Mouse (Mus musculus): ENCODE results near the gene Wfikkn1.
A peak's percentile ranks its signal among the peaks of the same experiment; 100 is the strongest.

The Wfikkn1 gene

DNA sequence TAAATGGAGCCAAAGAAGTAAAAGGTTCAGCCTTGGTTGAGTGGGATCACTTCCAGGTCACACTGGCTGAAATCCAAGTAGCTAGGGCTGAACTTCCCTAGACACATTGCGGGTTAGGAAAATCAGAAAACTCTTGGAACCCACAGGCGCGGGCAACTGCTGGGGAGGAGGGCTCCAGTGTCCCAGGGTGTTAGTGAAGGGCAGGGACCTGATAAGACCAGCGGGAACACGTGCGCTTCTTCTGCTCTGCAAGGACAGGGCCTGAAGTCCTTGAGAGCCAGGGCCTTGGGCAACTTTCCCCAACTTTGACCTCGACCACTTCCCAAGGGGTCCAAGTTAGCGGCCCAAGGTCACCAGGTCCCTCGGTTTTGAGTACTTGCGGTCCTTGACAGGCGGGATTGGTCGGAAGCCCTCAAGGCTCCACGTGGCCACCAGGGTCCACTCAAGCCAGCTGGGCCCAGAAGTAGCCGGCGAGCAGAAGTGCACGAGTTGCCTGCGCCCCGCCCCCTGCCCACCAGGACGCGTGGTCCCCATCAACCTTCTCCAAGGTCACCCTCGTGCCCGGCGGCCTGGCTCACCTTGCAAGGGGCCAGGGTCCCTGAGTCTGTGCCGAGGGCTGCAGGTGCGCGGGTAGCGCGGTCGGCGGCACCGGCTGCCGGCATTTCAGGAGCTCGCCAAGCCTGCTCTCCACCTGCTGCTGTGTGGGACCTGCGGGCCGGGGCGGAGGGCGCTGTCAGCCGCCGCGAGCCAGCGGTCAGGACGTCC is 12.6 kb downstream of the Wfikkn1 start:
- Histone ChIP-seq H3K36me3 (ENCODE audit: control insufficient read depth, insufficient read depth, low read length, poor library complexity, severe bottlenecking) (no peaks in the 10 kb centered on the region; the same call in 1 of the 2 replicates), H3K27me3 (ENCODE audit: control insufficient read depth, insufficient read depth, low read length, poor library complexity, severe bottlenecking) (no peaks in the 10 kb centered on the region)
- DNase-seq (ENCODE audit: low read depth, low spot score), result peak; percentile 20

DNA sequence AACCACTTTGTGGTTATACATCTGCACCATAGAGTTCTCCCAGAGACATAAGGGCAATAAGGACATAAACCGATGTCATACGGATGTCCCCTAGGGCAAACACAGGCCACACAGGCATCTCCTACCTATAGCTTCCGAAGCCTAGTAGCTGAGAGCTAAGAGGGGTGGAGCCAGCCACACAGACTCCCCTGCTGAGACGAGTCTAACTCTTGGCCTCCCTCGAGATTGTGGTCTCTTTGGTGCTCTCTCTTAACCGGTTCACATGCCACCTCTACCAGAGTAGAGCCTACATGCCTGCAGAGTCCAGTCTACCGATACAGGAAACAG is 13.2 kb downstream of the Wfikkn1 start:
- Histone ChIP-seq H3K27me3 (ENCODE audit: control insufficient read depth, insufficient read depth, low read length, poor library complexity, severe bottlenecking) (no peaks in the 10 kb centered on the region), H3K36me3 (ENCODE audit: control insufficient read depth, insufficient read depth, low read length, poor library complexity, severe bottlenecking) (no peaks in the 10 kb centered on the region; the same call in 1 of the 2 replicates)
- DNase-seq (ENCODE audit: low read depth, low spot score), result no peak

DNA sequence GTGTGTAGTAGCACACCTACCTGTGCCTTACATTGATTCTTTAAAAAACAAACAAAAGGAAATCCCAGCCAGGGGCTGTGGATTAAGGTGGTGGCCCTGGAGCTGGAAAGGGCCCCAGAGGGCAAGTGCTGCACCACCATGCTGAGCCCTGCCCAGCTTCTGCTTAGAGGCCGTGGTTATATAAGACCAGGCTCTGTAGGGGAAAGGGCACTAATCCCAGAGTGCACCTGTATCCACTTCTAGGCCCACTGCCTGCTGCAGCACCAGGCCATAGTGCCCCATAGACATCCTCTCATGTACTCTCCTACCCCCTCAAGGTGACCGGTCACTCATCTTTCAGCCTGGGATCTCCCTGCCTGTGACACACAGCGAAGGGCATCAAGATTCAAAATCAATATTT is 14.5 kb downstream of the Wfikkn1 start:
- no peaks in the 10 kb centered on the region; the same call in 1 of the 2 replicates for H3K36me3 ChIP-seq (ENCODE audit: control insufficient read depth, insufficient read depth, low read length, poor library complexity, severe bottlenecking)
- no peak for DNase-seq (ENCODE audit: low read depth, low spot score)
- H3K27me3 ChIP-seq (ENCODE audit: control insufficient read depth, insufficient read depth, low read length, poor library complexity, severe bottlenecking), result no peaks in the 10 kb centered on the region

DNA sequence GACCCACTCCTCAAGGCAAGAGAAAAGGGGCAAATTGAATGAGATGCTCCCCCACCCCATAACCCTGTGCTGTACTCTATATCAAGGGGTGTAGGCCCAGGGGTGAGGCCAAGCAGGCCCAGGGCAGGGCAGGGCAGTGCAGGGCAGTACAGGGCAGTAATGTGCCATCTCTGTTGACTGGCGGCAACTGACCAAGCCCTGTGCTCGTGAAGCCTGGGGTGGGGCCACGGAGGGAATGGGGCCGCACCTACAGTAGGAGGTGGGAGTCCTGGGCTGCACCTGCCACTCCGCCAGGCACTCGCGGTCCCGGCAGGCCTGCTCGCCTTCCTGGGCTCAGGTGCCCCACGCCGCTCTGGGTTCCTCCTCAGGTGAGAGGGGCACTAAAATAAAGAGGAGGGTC is 15.4 kb downstream of the Wfikkn1 start:
- H3K36me3 ChIP-seq (ENCODE audit: control insufficient read depth, insufficient read depth, low read length, poor library complexity, severe bottlenecking), result no peaks in the 10 kb centered on the region; the same call in 1 of the 2 replicates
- no peaks in the 10 kb centered on the region for H3K27me3 ChIP-seq (ENCODE audit: control insufficient read depth, insufficient read depth, low read length, poor library complexity, severe bottlenecking)
- no peak for DNase-seq (ENCODE audit: low read depth, low spot score)

DNA sequence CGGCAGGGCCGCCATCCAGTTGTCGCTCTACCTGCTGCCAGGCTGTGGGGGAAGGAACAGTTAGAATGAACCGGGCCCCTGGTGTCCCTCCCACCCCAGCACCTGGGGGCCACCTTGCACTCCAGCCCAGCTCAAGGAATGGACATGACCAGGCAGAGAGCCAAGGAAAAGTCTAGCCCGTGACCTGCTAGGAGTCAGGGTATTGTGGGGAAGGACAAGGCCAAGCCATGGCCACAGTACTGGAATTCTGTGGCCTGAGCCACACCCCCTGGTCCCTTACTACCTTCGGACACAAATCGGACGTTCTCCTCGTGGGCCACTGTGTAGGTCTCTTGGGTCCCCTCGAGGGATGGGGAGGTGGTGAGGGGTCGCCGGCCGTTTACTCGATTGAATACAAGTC is 16.3 kb downstream of the Wfikkn1 start:
- H3K27me3 ChIP-seq (ENCODE audit: control insufficient read depth, insufficient read depth, low read length, poor library complexity, severe bottlenecking), result no peaks in the 10 kb centered on the region
- DNase-seq (ENCODE audit: low read depth, low spot score), result no peak
- H3K36me3 ChIP-seq (ENCODE audit: control insufficient read depth, insufficient read depth, low read length, poor library complexity, severe bottlenecking), result no peaks in the 10 kb centered on the region; the same call in 1 of the 2 replicates

DNA sequence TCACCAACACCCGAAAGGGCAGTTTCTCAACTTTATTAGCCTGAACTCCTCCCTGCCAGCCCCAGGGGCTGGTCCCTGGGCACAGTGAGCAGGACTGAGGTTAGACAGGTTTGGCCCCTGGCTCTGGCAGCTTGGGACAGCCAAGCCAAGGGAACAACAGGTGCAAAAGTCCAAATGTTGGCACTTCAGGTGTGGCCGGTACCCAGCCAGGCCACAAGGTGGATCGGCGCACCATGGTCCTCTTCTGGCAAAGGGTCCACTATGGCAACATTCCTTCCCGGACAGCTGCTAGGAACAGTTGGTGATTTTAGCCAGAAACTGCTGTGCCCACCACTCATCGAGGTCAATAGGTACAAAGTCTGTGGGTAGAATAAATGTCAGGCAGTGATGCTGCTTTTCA is 17.0 kb downstream of the Wfikkn1 start:
- H3K36me3 ChIP-seq (ENCODE audit: control insufficient read depth, insufficient read depth, low read length, poor library complexity, severe bottlenecking), result no peaks in the 10 kb centered on the region; the same call in 1 of the 2 replicates
- DNase-seq (ENCODE audit: low read depth, low spot score), result no peak
- no peaks in the 10 kb centered on the region for H3K27me3 ChIP-seq (ENCODE audit: control insufficient read depth, insufficient read depth, low read length, poor library complexity, severe bottlenecking)

DNA sequence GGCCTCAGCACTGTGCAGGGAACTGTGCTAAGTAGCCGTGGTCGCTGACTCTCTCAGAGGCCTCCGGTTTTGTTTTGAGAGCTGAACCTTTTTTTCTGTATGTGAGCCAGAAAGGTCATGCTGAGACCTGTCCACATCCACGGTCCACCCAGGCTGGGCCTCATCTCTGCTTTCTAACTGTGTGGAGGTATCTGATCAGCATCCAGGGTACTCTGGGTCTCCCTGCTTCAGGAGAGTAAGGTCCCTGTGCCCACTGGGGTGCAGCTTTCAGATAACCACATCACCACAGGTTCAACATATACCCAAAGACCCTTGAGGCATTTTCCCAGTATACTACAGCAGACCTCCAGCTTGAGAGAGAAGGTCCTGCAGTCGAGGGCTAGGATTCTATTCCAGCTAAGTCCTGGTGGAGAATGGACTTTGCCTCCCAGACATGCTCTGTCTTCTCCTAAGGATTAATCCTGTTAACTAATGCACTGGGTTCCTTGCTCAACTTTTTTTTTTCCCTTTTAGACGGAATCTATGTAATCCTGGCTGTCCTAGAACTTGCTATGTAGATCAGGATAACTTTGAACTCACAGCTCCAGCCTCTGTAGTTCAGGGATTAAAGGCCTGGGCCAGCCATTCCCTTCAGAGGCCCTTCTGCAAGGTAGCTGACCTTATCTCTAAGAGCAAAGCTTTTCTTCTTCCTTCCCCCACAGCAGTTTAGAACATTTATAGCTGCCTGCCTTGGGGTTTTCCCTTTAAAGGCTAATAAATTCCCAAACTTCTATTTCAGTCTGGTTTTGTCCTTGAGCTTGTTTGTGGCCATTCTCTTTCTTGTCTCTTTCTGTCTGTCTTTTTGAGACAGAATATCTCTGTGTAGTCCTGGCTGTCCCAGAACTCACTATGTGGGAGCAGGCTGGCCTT is 18.7 kb downstream of the Wfikkn1 start:
- Histone ChIP-seq H3K27me3 (ENCODE audit: control insufficient read depth, insufficient read depth, low read length, poor library complexity, severe bottlenecking) (no peaks in the 10 kb centered on the region), H3K36me3 (ENCODE audit: control insufficient read depth, insufficient read depth, low read length, poor library complexity, severe bottlenecking) (no peaks in the 10 kb centered on the region; the same call in 1 of the 2 replicates)
- DNase-seq (ENCODE audit: low read depth, low spot score), result no peak

DNA sequence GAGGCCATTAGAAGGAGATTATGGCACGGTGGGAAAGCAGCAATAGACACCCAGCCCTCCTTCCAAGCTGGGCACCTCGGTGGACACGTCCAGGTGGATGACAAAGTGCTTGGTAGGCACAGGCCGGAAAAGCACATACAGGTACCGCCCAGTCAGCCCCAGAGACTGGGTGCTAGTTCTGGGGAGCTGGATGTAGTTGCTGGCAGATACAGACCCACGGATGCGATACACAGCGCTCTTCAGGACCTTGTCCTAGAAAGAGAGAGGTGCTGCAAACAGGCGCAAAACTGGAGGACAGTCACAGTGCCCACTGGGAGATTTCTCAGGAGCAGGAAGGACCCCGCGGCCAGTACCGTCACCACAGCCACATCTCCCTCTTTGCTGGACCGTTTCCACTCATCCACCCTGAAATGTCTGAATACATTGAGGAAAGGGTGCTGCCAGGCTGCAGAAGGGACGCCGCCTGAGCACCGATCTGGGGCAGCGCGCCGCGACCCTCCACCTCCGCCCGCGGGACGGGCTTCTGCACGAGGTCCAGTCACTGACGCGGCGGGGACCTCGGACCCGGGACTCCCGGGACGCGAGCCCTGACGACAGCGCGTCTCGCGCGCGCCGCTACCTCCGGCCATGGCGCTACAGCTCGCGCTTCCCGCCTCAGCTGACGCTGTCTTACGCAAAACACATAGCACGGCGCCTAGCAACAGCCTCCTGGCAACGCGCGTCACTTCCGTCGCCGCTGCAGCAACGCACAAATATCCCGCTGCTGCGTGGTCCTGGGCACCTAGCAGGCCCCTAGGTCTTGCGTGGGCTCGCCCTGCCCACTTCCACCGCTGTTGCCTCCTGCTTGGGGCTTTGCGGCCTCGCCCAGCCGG is 19.6 kb downstream of the Wfikkn1 start, which contains the start of gene Wdr90:
TSS of gene Wdr90 (minus strand) at position 670 of the 872 bp plus-strand sequence.
- H3K27me3 ChIP-seq (ENCODE audit: control insufficient read depth, insufficient read depth, low read length, poor library complexity, severe bottlenecking), result no peaks in the 10 kb centered on the region
- DNase-seq (ENCODE audit: low read depth, low spot score), result peak; percentile 95
- no peaks in the 10 kb centered on the region; the same call in 1 of the 2 replicates for H3K36me3 ChIP-seq (ENCODE audit: control insufficient read depth, insufficient read depth, low read length, poor library complexity, severe bottlenecking)

DNA sequence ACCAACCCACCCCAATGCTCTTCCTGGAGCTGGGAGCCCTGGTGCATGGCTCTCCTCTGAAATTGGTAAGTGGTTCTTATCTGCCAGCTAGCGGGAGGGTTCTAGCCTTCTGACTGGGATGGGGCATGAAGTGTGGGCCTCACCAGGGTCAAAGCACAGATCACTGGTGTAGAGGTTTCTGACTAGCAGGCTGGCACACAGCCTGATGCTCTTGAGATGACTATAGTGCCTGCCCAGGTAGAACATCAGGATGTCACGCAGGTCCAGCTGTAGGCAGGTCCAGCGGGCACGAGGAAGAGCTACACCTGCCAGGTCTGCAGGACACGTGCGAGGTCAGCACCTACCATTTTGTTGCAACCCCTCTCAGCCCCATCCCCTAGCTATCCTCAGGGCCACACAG is 20.4 kb downstream of the Wfikkn1 start:
- H3K27me3 ChIP-seq (ENCODE audit: control insufficient read depth, insufficient read depth, low read length, poor library complexity, severe bottlenecking), result no peaks in the 10 kb centered on the region
- DNase-seq (ENCODE audit: low read depth, low spot score), result no peak
- H3K36me3 ChIP-seq (ENCODE audit: control insufficient read depth, insufficient read depth, low read length, poor library complexity, severe bottlenecking), result no peaks in the 10 kb centered on the region; the same call in 1 of the 2 replicates

DNA sequence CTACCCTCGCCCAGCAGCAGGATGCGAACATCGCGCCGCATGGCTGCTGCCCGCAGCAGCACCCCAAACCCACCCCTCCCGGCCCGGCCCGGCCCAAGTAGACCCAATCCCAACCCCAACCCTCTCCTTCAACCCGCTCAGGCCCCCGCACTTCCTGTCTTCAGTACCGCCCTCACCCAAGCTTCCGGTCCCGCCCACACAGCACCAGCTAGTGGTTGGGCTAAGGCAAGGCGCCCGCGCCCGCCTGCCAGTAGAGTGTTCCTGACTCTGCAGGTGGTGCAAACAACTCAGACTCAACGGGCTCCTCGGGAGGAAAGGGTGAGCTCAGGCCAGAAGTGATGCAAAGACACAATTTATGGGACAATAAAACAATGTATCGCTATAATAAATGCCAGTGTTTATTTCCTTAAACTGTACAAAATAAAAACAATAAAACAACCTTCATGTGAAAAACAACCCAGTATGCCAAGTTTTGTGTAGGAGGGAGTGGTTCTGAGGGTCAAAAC is 36.2 kb downstream of the Wfikkn1 start, which contains the start of gene Rhot2:
TSS of gene Rhot2 (minus strand) at position 456 of the 506 bp plus-strand sequence.
- Histone ChIP-seq H3K27me3 (ENCODE audit: control insufficient read depth, insufficient read depth, low read length, poor library complexity, severe bottlenecking) (no peaks in the 10 kb centered on the region), H3K36me3 (ENCODE audit: control insufficient read depth, insufficient read depth, low read length, poor library complexity, severe bottlenecking) (peaks cover 5% of the 10 kb centered on the region)
- peak; percentile 92 for DNase-seq (ENCODE audit: low read depth, low spot score)

DNA sequence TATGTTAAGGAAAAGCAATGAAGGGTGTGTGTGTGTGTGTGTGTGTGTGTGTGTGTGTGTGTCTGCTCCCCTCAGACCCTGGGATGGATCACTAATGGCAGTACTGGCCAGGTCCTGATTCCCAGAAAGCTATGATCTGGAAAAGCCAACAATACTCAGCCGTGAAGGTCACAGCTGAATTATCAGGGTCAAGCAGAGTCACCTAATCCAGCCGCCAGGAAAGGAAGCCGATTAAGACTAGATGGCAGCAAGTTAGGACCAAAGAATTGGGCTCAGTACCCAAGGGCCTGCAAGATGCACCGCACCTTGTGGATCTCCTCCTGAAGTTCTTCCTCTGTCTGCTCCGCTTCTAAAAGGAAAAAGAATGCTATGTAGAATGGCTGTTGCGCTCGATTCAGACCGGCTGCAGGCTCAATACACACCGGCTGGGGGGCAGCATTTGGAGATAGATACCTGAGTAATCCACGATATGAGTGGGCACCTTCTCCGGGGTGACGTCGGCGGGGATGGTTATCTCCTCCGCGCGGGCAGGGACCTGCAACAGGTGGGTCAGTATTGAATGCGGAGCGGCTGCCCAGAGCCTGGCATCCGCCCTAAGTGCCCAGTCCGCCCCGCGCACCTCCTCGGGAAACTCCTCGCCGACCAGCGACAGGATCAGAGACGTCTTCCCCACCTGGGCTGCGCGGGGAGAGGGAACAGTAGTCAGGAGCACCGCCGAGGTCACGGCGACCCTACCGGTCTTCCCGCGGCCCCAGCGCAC is 36.8 kb downstream of the Wfikkn1 start:
- H3K36me3 ChIP-seq (ENCODE audit: control insufficient read depth, insufficient read depth, low read length, poor library complexity, severe bottlenecking), result peaks cover 5% of the 10 kb centered on the region
- no peak for DNase-seq (ENCODE audit: low read depth, low spot score)
- no peaks in the 10 kb centered on the region for H3K27me3 ChIP-seq (ENCODE audit: control insufficient read depth, insufficient read depth, low read length, poor library complexity, severe bottlenecking)

DNA sequence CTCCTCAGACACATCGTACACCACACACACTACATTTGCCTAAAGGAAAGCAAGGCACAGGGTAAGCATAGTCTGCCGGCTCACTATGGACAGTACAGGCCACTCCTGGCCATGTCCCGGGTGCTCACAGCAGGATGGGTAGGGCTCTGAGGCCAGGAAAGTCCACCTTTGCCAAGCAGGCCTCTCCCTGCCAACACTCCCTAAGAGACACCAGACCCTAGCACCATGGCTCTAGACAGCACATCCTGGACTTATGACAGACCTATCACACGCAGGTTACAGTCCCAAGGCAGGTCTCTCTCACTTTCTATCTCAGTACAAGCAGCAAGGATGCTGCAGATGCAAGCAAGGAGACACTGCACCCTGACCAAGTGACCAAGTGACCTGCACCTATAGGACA is 37.5 kb downstream of the Wfikkn1 start:
- Histone ChIP-seq H3K27me3 (ENCODE audit: control insufficient read depth, insufficient read depth, low read length, poor library complexity, severe bottlenecking) (no peaks in the 10 kb centered on the region), H3K36me3 (ENCODE audit: control insufficient read depth, insufficient read depth, low read length, poor library complexity, severe bottlenecking) (peaks cover 5% of the 10 kb centered on the region)
- no peak for DNase-seq (ENCODE audit: low read depth, low spot score)

DNA sequence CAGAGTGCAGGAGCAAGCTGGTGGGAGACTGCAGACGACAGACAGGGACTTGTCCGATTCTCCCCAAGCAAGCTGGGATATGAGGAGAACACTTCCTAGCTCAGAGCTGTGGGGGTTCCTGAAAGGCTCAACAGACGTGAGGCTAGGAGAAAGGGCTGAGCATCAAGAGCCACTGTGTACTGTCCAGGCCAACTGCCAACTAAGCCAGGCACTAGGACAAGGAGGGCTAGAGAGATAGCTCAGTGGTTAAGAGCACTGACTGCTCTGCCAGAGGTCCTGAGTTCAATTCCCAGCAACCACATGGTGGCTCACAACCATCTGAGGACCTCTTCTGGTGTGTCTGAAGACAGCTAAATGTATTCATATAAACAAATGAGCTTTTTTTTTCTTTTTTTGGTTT is 38.1 kb downstream of the Wfikkn1 start:
- DNase-seq (ENCODE audit: low read depth, low spot score), result no peak
- Histone ChIP-seq H3K36me3 (ENCODE audit: control insufficient read depth, insufficient read depth, low read length, poor library complexity, severe bottlenecking) (peaks cover 5% of the 10 kb centered on the region), H3K27me3 (ENCODE audit: control insufficient read depth, insufficient read depth, low read length, poor library complexity, severe bottlenecking) (no peaks in the 10 kb centered on the region)
